Mouse (Mus musculus) G1E (cell line): ENCODE measurements around the gene Dnah2.

Source experiments
- CTCF ChIP-seq: IDR thresholded peaks from 2 replicates; pipeline ENCODE4 v1.5.1; 2012; ENCODE audit warnings: low read depth, low read length, inconsistent platforms, mixed read lengths
- GATA1 ChIP-seq: IDR thresholded peaks from 2 replicates; pipeline ENCODE4 v1.6.1; 2012; ENCODE audit warnings: borderline replicate concordance, low read length, inconsistent platforms, mixed read lengths

DNA sequence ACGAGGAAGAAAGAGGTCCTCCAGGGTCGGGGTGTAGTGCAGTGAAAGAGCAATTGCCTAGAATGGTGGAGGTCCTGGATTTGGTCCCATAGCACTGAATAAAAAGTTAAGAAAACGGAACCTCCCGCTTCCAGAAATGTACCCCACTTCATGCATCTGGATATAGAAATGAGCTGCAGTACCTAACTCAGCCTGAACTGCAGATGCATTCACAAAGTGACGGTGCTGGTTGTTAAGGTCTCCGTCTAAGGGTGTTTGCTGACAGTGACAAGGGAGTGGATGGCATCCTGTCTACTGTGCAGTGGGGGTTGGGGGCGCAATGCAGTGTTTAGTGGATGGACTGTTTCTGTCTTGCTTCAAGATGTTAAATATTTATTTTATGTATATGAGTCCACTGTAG, 162.2 kb downstream of the Dnah2 start:
- TF ChIP-seq CTCF (no peak), GATA1 (no peak)
